Mouse (Mus musculus) C2C12 (cell line): ENCODE data around the gene Olfr862. TPM values are rescaled to one million over a fixed set of nuclear protein-coding genes. Genes with fewer than 3 reads are reported as not detected.

ENCODE experiments used
- H3K27me3 ChIP-seq: one replicate; pipeline ENCODE4 v1.6.1; 2011; ENCODE audit not compliant: control insufficient read depth, insufficient read depth, insufficient read length
- H3K36me3 ChIP-seq: one replicate; pipeline ENCODE4 v1.6.1; 2011; ENCODE audit not compliant: control insufficient read depth, insufficient read depth
- H3K4me3 ChIP-seq: one replicate; pipeline ENCODE4 v1.5.1; 2011; ENCODE audit warnings: mild to moderate bottlenecking, control low read depth; ENCODE audit not compliant: poor library complexity, insufficient read depth, severe bottlenecking
- H3K79me2 ChIP-seq: one replicate; pipeline ENCODE4 v1.6.1; 2011; ENCODE audit not compliant: control insufficient read depth, insufficient read depth
- H3K79me3 ChIP-seq: one replicate; pipeline ENCODE4 v1.6.1; 2011; ENCODE audit warnings: low read depth, control low read depth
- H3ac ChIP-seq: one replicate; pipeline ENCODE3; 2011; ENCODE audit warnings: low read depth; ENCODE audit not compliant: control insufficient read depth, insufficient read length
- CEBPB ChIP-seq: IDR thresholded peaks from one replicate; pipeline ENCODE4 v1.6.1; 2011; ENCODE audit warnings: low read depth, mild to moderate bottlenecking, control low read depth, moderate library complexity
- CTCF ChIP-seq: IDR thresholded peaks from one replicate; pipeline ENCODE4 v1.5.1; 2011; ENCODE audit not compliant: control insufficient read depth, insufficient read depth, insufficient read length
- FOSL1 ChIP-seq: IDR thresholded peaks from one replicate; pipeline ENCODE4 v1.8.0; 2011; ENCODE audit warnings: mild to moderate bottlenecking, low read length; ENCODE audit not compliant: poor library complexity, insufficient read depth, severe bottlenecking
- MAX ChIP-seq: IDR thresholded peaks from one replicate; pipeline ENCODE4 v1.6.1; 2011; ENCODE audit warnings: mild to moderate bottlenecking, control low read depth
- MYOD1 ChIP-seq: IDR thresholded peaks from one replicate; pipeline ENCODE4 v1.6.1; 2011; ENCODE audit warnings: low read depth; ENCODE audit not compliant: control insufficient read depth, insufficient read length
- MYOG ChIP-seq: IDR thresholded peaks from one replicate; pipeline ENCODE4 v1.6.1; 2011; ENCODE audit not compliant: control insufficient read depth, insufficient read length; ENCODE audit errors: extremely low read depth
- USF1 ChIP-seq: IDR thresholded peaks from one replicate; pipeline ENCODE4 v1.6.1; 2011; ENCODE audit warnings: low read depth, mild to moderate bottlenecking, control low read depth, moderate library complexity
- long read RNA-seq, 2 experiments: library from polyadenylated mRNA; unstranded; transcript quantifications; one replicate each; pipeline ENCODE4 v2.0.0; 2019 to 2020
- polyA plus RNA-seq: library from polyadenylated mRNA; unstranded; fragments of >200 nt; fragmentation: generic; extraction: Trizol; gene quantifications from one replicate; pipeline ENCODE4 v1.2.1, GENCODE M21; 2012; ENCODE audit warnings: missing spikeins

The Olfr862 gene
- polyA plus RNA-seq, result not detected
- long read RNA-seq, experiment 1, result 0 reads
- long read RNA-seq, experiment 2, result 0 reads

DNA sequence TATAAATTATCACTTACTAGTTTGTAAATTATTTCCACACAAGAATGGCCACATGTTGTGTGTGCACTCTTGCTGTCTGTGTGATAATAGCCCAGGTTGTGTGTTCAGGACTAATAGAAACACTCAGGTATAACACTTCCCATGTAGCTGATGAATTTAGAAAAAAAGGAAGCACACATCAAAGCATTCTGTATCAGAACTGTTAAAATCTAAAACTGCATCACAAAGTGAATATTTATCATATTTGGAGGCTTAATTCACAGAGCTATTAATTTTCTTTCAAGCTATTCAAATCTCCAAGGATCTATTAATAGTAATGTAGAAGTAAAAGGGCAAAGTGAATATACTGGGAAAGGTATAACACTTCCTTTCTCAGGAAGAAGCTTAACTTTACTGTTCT is at the start of gene Olfr862:
Gene Olfr862 (minus strand): TSS at position 101 of the 400 bp plus-strand sequence.
- no peak within 1 kb of the TSS for H3ac ChIP-seq
- H3K4me3 ChIP-seq, result no peak within 1 kb of the TSS
- H3K27me3 ChIP-seq, result no peaks in the 10 kb centered on the region
- no peaks in the 10 kb centered on the region for H3K36me3 ChIP-seq
- H3K79me2 ChIP-seq, result no peaks in the 10 kb centered on the region
- H3K79me3 ChIP-seq, result no peaks in the 10 kb centered on the region
- TF ChIP-seq CEBPB (no peak), FOSL1 (no peak), CTCF (no peak), MAX (no peak), USF1 (no peak), MYOG (no peak), MYOD1 (no peak)

DNA sequence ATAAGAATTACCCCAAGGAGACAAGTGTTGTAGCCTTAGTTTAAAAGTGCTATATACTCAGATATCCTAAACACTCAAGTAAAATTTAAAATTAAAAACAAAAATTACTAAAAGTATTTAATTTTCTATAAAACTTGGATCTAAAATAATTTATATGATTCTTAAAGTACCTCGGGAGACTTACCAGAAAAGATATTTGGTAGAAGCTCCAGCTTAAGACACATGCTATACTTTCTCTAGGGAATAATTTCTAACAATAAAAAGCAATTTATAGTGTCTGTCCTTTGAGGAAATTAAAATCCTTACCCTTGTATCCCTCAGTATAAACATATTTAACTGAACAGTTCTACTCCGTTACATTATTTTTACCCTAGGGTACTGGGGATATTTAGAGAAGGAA is 28.8 kb upstream of the Olfr862 start, which contains the start of gene Olfr77:
Gene Olfr77 (plus strand): TSS at position 301 of the 400 bp plus-strand sequence.
- Histone ChIP-seq H3K36me3 (no peaks in the 10 kb centered on the region), H3K27me3 (no peaks in the 10 kb centered on the region), H3K79me2 (no peaks in the 10 kb centered on the region), H3K79me3 (no peaks in the 10 kb centered on the region), H3ac (no peak within 1 kb of the TSS), H3K4me3 (no peak within 1 kb of the TSS)
- TF ChIP-seq MAX, result no peak
- no peak for TF ChIP-seq USF1
- no peak for TF ChIP-seq FOSL1
- no peak for TF ChIP-seq MYOD1
- no peak for TF ChIP-seq CEBPB
- TF ChIP-seq MYOG, result no peak
- TF ChIP-seq CTCF, result no peak

DNA sequence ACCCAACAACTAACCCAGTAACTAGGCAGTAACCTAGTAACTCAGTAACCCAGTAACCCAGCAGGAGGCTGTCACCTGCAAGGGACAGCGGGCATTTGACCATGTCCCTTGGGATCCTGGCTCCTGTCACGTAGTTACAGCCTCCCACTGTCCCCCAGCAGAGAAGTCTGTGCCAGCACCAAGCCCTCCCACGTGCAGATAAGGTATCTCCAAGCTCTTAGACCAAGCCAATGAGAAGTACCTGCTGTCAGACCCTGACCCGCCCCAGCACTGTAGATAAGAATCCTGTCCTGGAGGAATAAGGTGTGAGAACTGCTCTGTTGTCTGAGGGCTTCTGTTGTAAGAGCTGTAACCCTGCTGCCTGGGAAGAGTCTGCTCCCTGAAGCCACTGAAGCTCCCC is 23.4 kb upstream of the Olfr862 start:
- H3K27me3 ChIP-seq, result no peaks in the 10 kb centered on the region
- TF ChIP-seq MAX (no peak), MYOG (no peak), CEBPB (no peak), USF1 (no peak), FOSL1 (no peak), CTCF (no peak), MYOD1 (no peak)
- no peaks in the 10 kb centered on the region for H3K36me3 ChIP-seq
- H3ac ChIP-seq, result no peak overlapping the region
- no peaks in the 10 kb centered on the region for H3K79me3 ChIP-seq
- H3K79me2 ChIP-seq, result no peaks in the 10 kb centered on the region
- no peak overlapping the region for H3K4me3 ChIP-seq

DNA sequence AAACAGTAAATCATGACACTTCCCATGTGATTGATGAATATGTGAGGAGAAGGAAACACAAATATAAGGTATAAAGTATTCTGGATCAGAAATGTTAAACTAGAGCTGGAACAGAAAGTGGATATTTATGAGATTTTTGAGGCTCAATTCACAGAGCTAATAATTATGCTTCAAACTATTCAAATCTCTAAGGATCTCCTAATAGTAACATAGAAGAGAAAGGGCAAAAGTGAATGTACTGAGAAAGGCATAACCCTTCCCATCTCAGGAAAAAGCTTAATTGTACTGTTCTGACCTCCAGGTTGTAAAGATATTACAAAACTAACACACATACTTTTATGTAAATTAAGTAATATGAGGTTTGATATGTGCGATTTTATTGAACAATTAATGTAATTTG is 38.2 kb downstream of the Olfr862 start, which contains the start of gene Olfr860:
Gene Olfr860 (minus strand): TSS at position 101 of the 400 bp plus-strand sequence.
- Histone ChIP-seq H3K79me3 (no peaks in the 10 kb centered on the region), H3K27me3 (no peaks in the 10 kb centered on the region), H3K4me3 (no peak within 1 kb of the TSS), H3K79me2 (no peaks in the 10 kb centered on the region), H3ac (no peak within 1 kb of the TSS), H3K36me3 (no peaks in the 10 kb centered on the region)
- TF ChIP-seq MYOG, result no peak
- no peak for TF ChIP-seq CEBPB

Other genes starting within 250 kb of the Olfr862 start
- gene Olfr857, start 178.6 kb downstream of the Olfr862 start, polyA plus RNA-seq, result not detected
- gene Olfr58, start 107.7 kb downstream of the Olfr862 start, polyA plus RNA-seq, result not detected
- gene Olfr859, start 83.1 kb downstream of the Olfr862 start, polyA plus RNA-seq, result not detected
- not detected for gene Olfr860, start 38.3 kb downstream of the Olfr862 start, polyA plus RNA-seq
- 0.18 TPM for gene Olfr77, start 28.9 kb upstream of the Olfr862 start, polyA plus RNA-seq
- not detected for gene Olfr866, start 140.0 kb upstream of the Olfr862 start, polyA plus RNA-seq
- not detected for gene Olfr867, start 169.6 kb upstream of the Olfr862 start, polyA plus RNA-seq
- gene Olfr868, start 210.6 kb upstream of the Olfr862 start, polyA plus RNA-seq, result not detected
- gene Olfr869, start 241.0 kb upstream of the Olfr862 start, polyA plus RNA-seq, result not detected